Mouse (Mus musculus) adrenal gland, postnatal 0 days (tissue): Measurements from ENCODE around the gene Atp5s. TPM values are rescaled to one million over a fixed set of nuclear protein-coding genes. Genes with fewer than 3 reads are reported as not detected.

ENCODE experiments used
- microRNA-seq: library from miRNA; unstranded; fragments of <30 nt; microRNA quantifications from one replicate; pipeline ENCODE4, GENCODE M21; 2016; ENCODE audit warnings: borderline replicate concordance; ENCODE audit not compliant: insufficient number of aligned reads
- polyA plus RNA-seq: library from polyadenylated mRNA; unstranded; fragments of >200 nt; fragmentation: Nextera tagmentation; extraction: Ambion mirVana; gene quantifications from 2 replicates; pipeline ENCODE4 v1.2.1, GENCODE M21; 2015

Gene Atp5s
- polyA plus RNA-seq = 25.7 and 35.6 TPM in 2 replicates

GRCm38 (mm10) chr12:69724711-69725460 is at the start of gene Atp5s, which contains the start of gene L2hgdh:
Gene Atp5s (plus strand): TSS chr12:69724950.
Gene L2hgdh (minus strand): TSS chr12:69724873.

GRCm38 (mm10) chr12:69681566-69682061 is 43.1 kb upstream of the Atp5s start, which contains the start of gene Sos2:
Gene Sos2 (minus strand): TSS chr12:69681852.

GRCm38 (mm10) chr12:69790530-69791505 is 66.1 kb downstream of the Atp5s start, which contains the start of gene Cdkl1:
Gene Cdkl1 (minus strand): TSS chr12:69791267.

Small RNAs within 50 kb of the gene (microRNA-seq; reads per million reads assigned to microRNA genes)
- gene Mir681 = not detected

Other genes starting within 250 kb of the Atp5s start
- gene Vcpkmt, start 141.9 kb upstream of the Atp5s start, polyA plus RNA-seq = 23.3 and 24.3 TPM in 2 replicates
- gene Sos2, start 43.1 kb upstream of the Atp5s start, polyA plus RNA-seq = 7.6 and 11.9 TPM in 2 replicates
- gene L2hgdh, start 77 bp upstream of the Atp5s start, polyA plus RNA-seq = 5.7 and 11.7 TPM in 2 replicates
- gene Cdkl1, start 66.3 kb downstream of the Atp5s start, polyA plus RNA-seq = 2.7 and 3.1 TPM in 2 replicates
- 13.4 and 24.9 TPM in 2 replicates for gene Atl1, start 167.7 kb downstream of the Atp5s start, polyA plus RNA-seq
- 17.3 and 22.8 TPM in 2 replicates for gene Map4k5, start 168.2 kb downstream of the Atp5s start, polyA plus RNA-seq